Mouse (Mus musculus): ENCODE data around the gene Ccna1.

Ccna1 gene

DNA sequence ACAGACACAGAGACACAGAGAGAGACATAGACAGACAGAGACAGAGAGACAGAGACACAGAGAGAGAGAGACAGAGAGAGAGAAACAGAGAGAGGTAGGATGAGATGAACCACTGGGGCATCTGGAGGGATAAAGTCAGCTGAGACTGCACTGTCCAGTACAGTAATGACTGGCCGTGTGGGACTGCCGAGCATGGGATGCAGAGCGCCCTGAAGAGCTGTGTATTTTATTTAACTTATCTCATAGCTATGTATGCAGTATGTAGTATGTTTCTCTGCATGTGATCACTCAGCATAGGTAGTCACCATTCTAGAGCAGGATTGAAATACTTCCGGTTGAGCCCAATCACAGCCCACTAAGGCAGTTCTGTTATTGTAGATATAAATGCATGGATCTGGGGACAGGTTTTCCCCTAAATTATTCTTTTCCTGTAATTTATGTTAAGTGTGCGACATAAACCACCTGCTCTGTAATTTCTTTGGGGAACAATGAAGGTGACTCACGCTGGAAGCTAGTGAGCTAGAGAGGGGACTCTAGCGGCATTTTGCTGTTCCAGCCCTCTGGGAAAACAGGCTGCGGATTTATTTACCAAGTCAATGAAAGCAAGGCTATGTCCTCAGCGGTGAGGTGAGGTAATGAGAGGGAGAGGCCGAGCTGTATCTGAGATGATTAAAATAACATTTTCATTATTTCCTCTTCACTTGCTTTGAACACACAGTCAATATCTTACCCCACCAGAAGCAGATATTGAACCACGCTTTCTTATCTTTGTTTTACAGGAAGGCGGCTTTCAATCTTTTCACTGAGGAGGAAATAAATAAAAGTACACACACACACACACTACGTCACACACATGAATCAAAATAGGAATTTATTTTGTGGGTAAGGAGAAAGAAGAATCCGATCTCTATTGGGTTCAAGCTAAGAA lies 10.7 kb upstream of the Ccna1 start:
- no peak for DNase-seq (ENCODE audit: low spot score in 2 of 2)

DNA sequence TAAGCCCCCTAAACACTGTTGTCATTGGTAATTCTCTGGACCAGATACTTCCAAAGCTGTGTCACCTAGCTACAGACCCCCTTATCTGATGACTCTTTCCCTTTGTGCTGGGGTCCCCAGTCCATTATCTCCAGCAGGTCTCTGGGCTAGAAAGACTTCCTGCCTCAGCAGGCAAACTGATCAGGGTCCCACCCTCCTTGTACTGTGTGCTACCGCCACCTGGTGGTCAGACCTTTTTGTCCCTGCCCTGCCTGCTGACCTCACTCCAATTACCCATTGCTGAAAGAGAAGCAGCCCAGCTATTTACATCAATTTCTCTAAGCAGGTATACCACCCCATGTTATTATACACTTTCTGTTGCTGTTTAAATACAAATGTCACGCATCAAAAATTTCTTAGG lies 9.1 kb upstream of the Ccna1 start:
- peak; percentile 49 to 58 for DNase-seq (ENCODE audit: low spot score in 2 of 2)

DNA sequence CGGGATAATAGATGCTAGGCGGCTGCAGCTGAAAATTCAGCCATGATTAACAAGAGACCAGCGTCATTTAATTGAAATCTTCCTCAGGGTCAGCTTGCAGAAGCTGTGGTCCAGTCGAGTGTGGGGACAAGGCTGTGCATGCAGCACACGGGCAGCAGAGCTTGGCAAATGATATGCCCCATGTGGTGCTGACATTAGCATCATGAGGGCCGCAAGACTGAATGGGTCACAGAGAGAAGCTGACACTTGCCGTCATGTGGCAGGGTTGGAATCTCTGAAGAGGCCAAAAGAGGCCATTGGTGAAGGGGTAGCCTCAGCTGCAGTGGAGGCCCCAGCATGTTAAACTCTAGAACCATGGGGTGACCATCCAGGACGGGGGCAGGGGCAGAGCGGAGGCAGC lies 7.4 kb upstream of the Ccna1 start:
- no peak for DNase-seq (ENCODE audit: low spot score in 2 of 2)

DNA sequence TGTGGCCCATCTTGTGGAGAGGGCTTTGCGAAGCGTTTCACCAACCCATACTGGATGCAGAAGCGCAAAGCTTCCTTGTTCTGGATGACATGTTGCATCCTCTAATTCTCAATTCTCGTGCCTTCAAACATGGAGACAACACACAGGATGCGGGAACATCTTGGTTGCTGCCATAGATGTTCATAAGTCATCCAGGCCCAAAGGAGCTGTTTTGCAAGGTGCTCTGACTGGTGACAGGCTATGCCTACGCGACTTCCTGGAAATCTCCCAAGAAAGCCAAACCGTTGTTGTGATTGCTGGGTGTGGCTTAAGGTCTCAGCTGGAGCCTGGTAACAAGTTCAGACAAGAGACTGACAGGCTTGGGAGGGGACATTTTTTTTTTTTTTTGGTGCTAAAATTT lies 1.1 kb upstream of the Ccna1 start:
- no peak for DNase-seq (ENCODE audit: low spot score in 2 of 2)

DNA sequence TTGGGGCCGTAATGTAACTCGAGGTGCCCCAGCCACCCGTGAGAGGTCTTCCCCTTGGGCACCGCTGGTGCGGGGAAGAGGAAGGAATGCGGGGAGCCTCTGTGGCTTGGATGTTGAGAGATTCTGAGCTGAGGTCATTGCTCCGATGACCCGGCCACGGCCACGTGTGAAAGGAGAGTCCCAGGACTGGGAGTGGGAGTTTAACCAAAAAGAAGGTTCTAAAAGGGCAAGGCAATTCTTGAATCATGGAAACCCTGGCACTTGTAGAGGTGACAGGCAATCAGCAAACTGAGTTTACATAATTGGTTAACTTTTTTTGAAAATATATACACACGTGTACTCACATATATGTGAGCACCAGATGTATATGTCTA lies 433 bp upstream of the Ccna1 start:
- DNase-seq (ENCODE audit: low spot score in 2 of 2) = no peak

DNA sequence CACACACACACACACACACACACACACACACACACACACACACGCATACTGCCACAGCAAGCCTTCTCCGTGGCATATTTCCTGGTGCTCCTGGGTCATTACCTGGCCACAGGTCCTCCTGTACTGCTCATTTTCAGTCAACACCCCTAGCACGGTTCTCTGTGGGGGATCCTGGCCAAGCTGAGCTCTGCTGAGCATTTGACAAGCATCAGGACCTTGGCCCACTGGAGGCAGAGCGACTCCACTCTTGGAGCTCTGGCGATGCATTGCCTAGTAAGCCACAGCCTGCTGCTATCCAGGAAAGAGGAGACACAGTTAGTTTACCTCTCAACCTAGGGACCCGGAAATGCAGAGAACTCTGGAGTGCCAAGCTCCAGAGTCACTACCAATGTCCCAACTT lies 1.1 kb downstream of the Ccna1 start:
- DNase-seq (ENCODE audit: low spot score in 2 of 2) = no peak

DNA sequence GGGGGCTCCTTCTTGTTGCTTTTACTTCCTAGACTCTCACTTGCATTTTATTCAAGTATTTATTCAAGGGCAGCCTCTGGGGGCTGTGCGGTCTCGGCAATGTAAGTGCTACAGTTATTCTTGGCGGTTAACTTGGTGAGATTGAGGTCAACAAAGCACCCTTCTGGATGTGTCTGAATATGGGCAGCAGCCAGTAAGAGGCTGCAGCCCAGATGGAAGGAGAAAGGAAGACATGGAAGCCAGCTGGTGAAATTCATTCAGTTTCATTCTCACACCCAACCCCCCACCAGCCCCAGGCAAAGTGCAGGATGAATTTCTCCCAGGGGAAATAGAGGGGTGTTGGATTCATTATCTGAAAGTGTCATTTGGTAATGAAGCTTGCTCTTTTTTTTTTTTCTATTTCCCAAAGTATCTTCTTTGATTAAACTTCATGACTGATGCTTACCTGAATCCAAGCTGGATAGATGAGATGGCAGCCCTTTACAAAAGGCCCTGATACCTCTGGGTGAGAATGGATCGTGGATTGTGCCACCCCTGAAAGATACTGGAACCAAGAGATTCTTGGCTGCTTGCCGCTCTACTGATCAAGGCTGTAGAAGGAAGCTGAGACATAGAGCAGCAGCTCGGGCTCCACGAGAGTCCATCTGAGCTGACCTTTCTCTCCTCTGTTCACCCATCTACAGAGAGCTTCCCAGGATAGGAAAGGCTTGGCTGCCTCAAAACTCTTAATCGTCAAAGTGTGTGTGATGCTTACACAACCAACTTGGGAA lies 10.5 kb downstream of the Ccna1 start:
- DNase-seq (ENCODE audit: low spot score in 2 of 2) = peak; percentile 43 to 48

DNA sequence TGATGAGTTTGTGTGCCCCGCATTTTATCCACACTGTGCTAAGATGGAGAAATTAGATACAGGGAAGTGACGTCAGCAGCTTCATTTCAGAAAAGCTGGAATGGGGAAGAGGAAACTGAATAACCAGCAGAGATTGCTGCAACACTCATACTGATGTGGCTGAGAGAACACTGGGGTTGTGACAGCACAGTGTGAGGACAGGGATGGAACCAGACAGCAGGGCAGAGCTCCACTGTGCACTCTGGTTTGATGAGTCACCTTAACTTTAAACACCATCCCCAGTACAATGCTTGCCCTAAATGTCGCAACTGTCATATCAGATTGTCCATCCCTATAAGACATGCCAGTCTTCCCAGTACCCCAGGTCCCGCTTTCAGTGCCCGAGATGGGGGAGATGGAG lies 17.7 kb downstream of the Ccna1 start:
- no peak for DNase-seq (ENCODE audit: low spot score in 2 of 2)

DNA sequence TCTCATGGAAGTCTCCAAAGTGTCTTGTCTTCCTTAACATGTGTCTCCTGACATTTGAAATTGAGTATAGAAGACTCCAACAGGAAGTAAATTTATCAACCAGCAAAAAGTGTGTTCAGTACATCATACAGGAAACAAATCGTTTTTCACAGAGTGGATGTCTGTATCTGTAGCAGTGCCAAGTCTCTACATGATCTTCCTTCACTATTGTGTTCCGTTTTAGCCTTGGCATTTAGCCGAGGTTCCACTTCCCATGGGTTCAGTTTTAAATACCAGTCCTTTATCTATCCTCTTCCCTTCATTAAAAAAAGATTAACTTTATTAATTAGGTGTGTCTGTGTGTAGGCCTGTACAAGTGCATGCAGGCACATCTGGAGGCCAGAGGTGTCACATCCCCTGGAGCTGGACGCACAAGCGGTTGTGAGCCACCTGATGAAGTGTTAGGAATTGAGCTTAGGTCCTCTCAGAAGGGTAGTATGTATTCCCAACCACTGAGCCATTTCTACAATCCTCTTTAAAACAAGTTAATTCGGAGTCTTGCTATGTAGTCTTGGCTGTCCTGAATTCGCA lies 27.9 kb downstream of the Ccna1 start:
- DNase-seq (ENCODE audit: low spot score in 2 of 2) = peak in 1 of 2 experiments; percentile 22

DNA sequence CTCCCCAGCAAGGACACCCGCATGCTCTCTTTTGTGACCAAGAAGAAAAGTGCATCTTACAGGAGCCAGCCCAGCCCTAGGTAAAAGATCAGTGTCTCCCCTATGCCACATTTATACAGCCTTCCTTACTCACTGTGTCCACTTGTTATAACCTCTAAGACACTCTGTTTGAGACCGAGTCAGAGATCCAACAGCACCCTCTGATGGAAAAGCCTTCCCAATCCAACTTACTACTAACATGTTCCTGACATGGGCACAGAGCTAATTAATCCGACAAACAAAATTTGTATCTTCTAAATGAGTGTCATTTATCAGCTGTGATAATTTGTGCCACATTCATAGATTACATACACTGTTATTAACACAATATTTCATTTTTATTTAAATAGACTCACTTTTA lies 29.8 kb downstream of the Ccna1 start:
- no peak for DNase-seq (ENCODE audit: low spot score in 2 of 2)

DNA sequence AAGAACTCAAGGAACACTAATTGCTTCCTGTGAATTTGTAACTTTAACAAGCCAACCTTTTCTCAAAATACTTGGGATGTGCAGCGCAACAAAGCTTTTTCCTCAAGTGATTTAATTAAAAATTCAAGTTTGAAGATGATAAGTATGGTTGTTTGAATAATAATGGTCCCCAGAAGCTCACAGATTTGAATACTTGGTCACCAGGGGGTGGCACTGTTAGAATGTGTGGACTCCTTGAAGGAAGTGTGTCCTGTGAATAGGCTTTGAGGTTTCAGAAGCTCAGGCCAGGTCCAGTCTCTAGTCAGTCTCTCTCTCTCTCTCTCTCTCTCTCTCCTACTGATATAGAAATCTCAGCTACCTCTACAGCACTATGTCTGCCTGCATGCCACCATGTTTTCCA lies 32.0 kb downstream of the Ccna1 start:
- no peak for DNase-seq (ENCODE audit: low spot score in 2 of 2)

DNA sequence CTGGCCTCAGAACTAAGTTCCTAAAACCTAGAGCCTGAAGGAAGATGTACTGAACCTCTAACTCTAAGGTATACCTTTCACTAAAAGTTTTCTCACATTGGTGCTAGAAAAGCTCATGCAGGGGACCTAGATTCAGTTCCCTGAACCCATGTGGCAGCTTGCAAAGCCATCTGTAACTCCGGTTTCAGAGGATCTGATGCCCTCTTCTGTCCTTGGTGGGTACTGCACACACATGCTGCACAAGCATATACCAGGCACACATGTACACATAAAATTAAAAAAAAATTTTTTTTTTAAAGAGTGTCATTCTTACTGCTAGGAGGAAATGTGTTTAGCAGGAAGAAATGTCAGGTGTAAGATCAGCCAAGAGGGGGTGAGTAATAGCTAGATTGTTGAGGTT lies 33.1 kb downstream of the Ccna1 start:
- DNase-seq (ENCODE audit: low spot score in 2 of 2) = no peak

DNA sequence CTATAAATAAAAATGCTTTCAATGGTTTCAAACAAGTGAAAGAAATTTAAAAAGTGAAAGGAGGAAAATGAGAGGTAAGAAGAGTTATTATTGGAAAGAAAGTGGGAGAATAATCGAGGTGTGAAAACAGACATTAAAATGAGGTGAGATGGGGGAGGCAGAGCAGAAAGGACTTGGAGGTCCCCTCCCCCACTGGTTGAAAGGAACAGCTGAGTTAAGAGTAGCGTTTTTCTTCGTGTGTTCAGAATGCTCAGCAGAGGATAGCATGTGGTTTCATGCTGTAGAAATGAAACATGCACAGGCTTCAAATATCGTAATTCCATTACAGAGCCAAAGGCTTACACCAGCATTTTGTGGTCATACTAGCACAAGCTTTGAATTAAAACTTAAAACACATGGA lies 42.8 kb downstream of the Ccna1 start:
- DNase-seq (ENCODE audit: low spot score in 2 of 2) = no peak

DNA sequence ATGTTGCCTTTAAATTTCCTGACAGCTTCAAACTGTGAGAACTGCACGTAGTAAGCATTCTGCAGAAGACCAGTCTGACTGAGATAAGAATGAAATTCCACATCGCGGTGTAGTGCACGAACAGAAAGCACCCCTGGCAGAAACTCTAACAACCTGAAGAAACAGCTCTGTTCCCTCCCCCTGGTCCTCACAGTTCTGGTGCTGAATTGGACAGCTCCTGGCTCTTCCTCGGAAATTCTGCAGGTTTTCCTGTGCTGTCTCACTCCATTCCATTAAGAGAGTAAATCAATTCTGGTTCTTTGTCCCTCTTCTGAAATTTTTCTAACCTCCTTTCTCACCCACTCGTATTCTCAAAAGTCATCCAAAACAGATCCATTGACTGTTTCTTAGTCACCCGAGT lies 43.6 kb downstream of the Ccna1 start:
- no peak for DNase-seq (ENCODE audit: low spot score in 2 of 2)

DNA sequence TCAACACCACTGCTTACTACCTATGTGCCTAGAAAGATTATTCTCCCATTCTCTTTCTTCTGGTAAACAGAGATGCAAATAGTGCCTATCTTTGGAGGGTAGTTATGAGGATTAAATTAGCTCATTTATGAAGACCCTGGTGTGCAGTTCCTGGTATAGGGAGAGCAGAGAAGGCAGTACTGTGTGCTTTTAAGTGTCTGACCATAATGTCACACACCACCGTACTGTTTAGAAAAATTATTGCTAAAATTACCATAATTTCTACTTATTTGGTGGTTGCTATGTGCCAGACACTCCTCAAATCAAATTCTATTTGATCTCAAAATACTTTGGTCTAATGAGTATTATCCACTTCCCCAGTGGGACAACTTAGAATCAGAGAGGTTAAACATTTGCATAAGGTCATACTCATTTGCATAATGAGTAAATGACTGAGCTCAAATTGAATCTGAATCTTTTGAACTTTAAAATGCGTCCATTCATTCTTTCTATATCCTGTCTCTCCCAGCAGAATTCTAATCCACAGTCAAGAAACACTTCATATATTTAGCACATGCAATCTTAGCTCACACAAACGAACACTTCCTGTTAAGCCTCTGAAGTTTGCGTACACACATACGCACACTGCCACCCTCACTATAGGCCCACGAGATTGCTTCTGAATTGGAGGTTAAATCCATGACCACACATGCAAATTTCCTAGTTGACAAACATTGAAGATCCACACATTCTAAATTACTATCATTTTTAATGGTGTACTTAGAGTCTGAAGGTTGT lies 46.1 kb downstream of the Ccna1 start:
- DNase-seq (ENCODE audit: low spot score in 2 of 2) = no peak

DNA sequence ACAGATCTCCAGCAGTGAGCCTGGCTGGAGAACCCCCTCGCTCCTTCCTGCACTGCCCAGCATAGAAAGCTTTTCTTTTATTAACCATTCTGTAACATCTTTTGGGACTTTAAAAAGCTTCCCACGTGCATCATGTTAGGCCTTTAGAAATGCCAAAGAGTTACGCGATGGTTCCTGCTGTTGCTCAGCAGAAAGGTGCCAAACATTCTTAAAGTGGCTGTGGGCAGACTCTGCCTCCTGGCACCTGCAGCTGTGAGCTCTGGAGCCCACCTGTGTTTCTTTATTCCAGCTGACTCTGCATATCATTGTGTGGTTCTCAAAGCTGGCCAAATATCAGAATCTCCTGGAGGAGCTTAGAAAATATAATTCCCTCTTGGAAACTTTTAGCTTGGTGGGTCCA lies 51.3 kb downstream of the Ccna1 start:
- no peak for DNase-seq (ENCODE audit: low spot score in 2 of 2)

DNA sequence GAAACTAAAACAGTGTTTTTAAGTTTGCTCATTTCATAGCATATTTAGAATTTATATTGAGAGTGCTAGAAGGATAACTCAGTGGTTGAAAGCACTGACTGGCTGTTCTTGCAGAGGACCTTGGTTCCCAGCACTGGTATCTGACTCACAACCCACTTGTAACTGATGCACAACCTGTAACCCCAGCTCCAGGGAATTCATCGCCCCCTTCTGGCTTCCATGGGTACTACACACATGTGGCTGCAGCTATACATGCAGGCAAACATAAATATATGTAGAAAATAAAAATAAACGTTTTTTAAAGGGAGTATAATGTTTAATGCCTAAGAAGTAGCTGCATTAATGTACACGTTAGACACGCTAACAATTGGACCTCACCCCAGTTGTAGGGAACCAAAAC lies 53.6 kb downstream of the Ccna1 start:
- no peak for DNase-seq (ENCODE audit: low spot score in 2 of 2)

All from heart, adult 9 months (tissue).